Mouse (Mus musculus): Measurements from ENCODE around the gene Casp14. TPM values are rescaled to one million over a fixed set of nuclear protein-coding genes. Genes with fewer than 3 reads are reported as not detected.

Casp14 gene
- polyA plus RNA-seq, 1 experiment from 2014 or later = 0.30 TPM

GRCm38 (mm10) chr10:78723416-78723815 lies 5.3 kb upstream of the Casp14 start:
- ATAC-seq = no peak
- Histone ChIP-seq H3K27me3 (replicated peaks; ENCODE audit: control insufficient read depth, insufficient read depth, low read length) (no peaks in the 10 kb centered on the region), H3K4me1 (replicated peaks; ENCODE audit: control insufficient read depth, insufficient read depth, low read length) (no peaks in the 10 kb centered on the region), H3K9ac (ENCODE audit: low read depth, low read length) (no peak overlapping the region), H3K36me3 (ENCODE audit: control insufficient read depth, insufficient read depth) (no peaks in the 10 kb centered on the region), H3K27ac (ENCODE audit: low read depth, low read length) (no peak overlapping the region), H3K4me3 (ENCODE audit: low read depth, low read length) (no peak overlapping the region), H3K4me2 (replicated peaks; ENCODE audit: low read depth) (no peak overlapping the region), H3K9me3 (ENCODE audit: control insufficient read depth) (no peaks in the 10 kb centered on the region)
- WGBS = 43% methylated on average over 2 of the region's 2 CpGs
- TF ChIP-seq CTCF (IDR thresholded peaks at IDR 0.05; ENCODE audit: low read depth) = no peak

- no peak for ATAC-seq
- H3K27ac ChIP-seq (ENCODE audit: low read depth, low read length) = no peak overlapping the region
- 70% methylated on average over 2 of the region's 2 CpGs for WGBS
Observed at GRCm38 (mm10) chr10:78722654-78723053, 4.6 kb upstream of the Casp14 start.

GRCm38 (mm10) chr10:78722036-78722435 lies 3.9 kb upstream of the Casp14 start:
- Histone ChIP-seq H3K9me3 (ENCODE audit: control insufficient read depth) (no peaks in the 10 kb centered on the region), H3K27ac (ENCODE audit: low read depth, low read length) (no peak overlapping the region), H3K4me2 (replicated peaks; ENCODE audit: low read depth) (no peak overlapping the region), H3K27me3 (replicated peaks; ENCODE audit: control insufficient read depth, insufficient read depth, low read length) (no peaks in the 10 kb centered on the region), H3K36me3 (ENCODE audit: control insufficient read depth, insufficient read depth) (no peaks in the 10 kb centered on the region), H3K9ac (ENCODE audit: low read depth, low read length) (no peak overlapping the region), H3K4me1 (replicated peaks; ENCODE audit: control insufficient read depth, insufficient read depth, low read length) (no peaks in the 10 kb centered on the region), H3K4me3 (ENCODE audit: low read depth, low read length) (no peak overlapping the region)
- TF ChIP-seq CTCF (IDR thresholded peaks at IDR 0.05; ENCODE audit: low read depth) = no peak
- no peak for ATAC-seq
- 66% methylated on average over 5 of the region's 5 CpGs for WGBS

More at GRCm38 (mm10) chr10:78722654-78723053, 4.6 kb upstream of the Casp14 start:
- Histone ChIP-seq H3K9ac (ENCODE audit: low read depth, low read length) (no peak overlapping the region), H3K4me3 (ENCODE audit: low read depth, low read length) (no peak overlapping the region), H3K4me1 (replicated peaks; ENCODE audit: control insufficient read depth, insufficient read depth, low read length) (no peaks in the 10 kb centered on the region), H3K4me2 (replicated peaks; ENCODE audit: low read depth) (no peak overlapping the region), H3K36me3 (ENCODE audit: control insufficient read depth, insufficient read depth) (no peaks in the 10 kb centered on the region), H3K9me3 (ENCODE audit: control insufficient read depth) (no peaks in the 10 kb centered on the region), H3K27me3 (replicated peaks; ENCODE audit: control insufficient read depth, insufficient read depth, low read length) (no peaks in the 10 kb centered on the region)
- no peak for TF ChIP-seq CTCF (IDR thresholded peaks at IDR 0.05; ENCODE audit: low read depth)

- no peaks in the 10 kb centered on the region for H3K4me1 ChIP-seq (replicated peaks; ENCODE audit: control insufficient read depth, insufficient read depth, low read length)
- H3K27me3 ChIP-seq (replicated peaks; ENCODE audit: control insufficient read depth, insufficient read depth, low read length) = no peaks in the 10 kb centered on the region
- no peak overlapping the region for H3K9ac ChIP-seq (ENCODE audit: low read depth, low read length)
- no peaks in the 10 kb centered on the region for H3K36me3 ChIP-seq (ENCODE audit: control insufficient read depth, insufficient read depth)
- H3K27ac ChIP-seq (ENCODE audit: low read depth, low read length) = no peak overlapping the region
- no peak for TF ChIP-seq CTCF (IDR thresholded peaks at IDR 0.05; ENCODE audit: low read depth)
- H3K4me3 ChIP-seq (ENCODE audit: low read depth, low read length) = no peak overlapping the region
- ATAC-seq = no peak
- no peaks in the 10 kb centered on the region for H3K9me3 ChIP-seq (ENCODE audit: control insufficient read depth)
- H3K4me2 ChIP-seq (replicated peaks; ENCODE audit: low read depth) = no peak overlapping the region
Observed at GRCm38 (mm10) chr10:78716231-78716630, 1.9 kb downstream of the Casp14 start.

GRCm38 (mm10) chr10:78715156-78715555 lies 2.9 kb downstream of the Casp14 start:
- H3K9me3 ChIP-seq (ENCODE audit: control insufficient read depth) = no peaks in the 10 kb centered on the region
- no peak overlapping the region for H3K27ac ChIP-seq (ENCODE audit: low read depth, low read length)
- no peak overlapping the region for H3K4me2 ChIP-seq (replicated peaks; ENCODE audit: low read depth)
- no peak for TF ChIP-seq CTCF (IDR thresholded peaks at IDR 0.05; ENCODE audit: low read depth)
- no peak overlapping the region for H3K9ac ChIP-seq (ENCODE audit: low read depth, low read length)
- no peak for ATAC-seq
- no peaks in the 10 kb centered on the region for H3K36me3 ChIP-seq (ENCODE audit: control insufficient read depth, insufficient read depth)
- H3K4me1 ChIP-seq (replicated peaks; ENCODE audit: control insufficient read depth, insufficient read depth, low read length) = no peaks in the 10 kb centered on the region
- H3K4me3 ChIP-seq (ENCODE audit: low read depth, low read length) = no peak overlapping the region
- 92% methylated on average over 7 of the region's 7 CpGs for WGBS
- H3K27me3 ChIP-seq (replicated peaks; ENCODE audit: control insufficient read depth, insufficient read depth, low read length) = no peaks in the 10 kb centered on the region

GRCm38 (mm10) chr10:78714129-78714528 lies 4.0 kb downstream of the Casp14 start:
- no peak for ATAC-seq
- H3K27me3 ChIP-seq (replicated peaks; ENCODE audit: control insufficient read depth, insufficient read depth, low read length) = no peaks in the 10 kb centered on the region
- H3K9ac ChIP-seq (ENCODE audit: low read depth, low read length) = no peak overlapping the region
- no peaks in the 10 kb centered on the region for H3K36me3 ChIP-seq (ENCODE audit: control insufficient read depth, insufficient read depth)
- H3K9me3 ChIP-seq (ENCODE audit: control insufficient read depth) = no peaks in the 10 kb centered on the region
- WGBS = 75% methylated on average over 6 of the region's 6 CpGs
- no peak for TF ChIP-seq CTCF (IDR thresholded peaks at IDR 0.05; ENCODE audit: low read depth)
- no peak overlapping the region for H3K4me3 ChIP-seq (ENCODE audit: low read depth, low read length)
- H3K27ac ChIP-seq (ENCODE audit: low read depth, low read length) = no peak overlapping the region
- H3K4me1 ChIP-seq (replicated peaks; ENCODE audit: control insufficient read depth, insufficient read depth, low read length) = no peaks in the 10 kb centered on the region
- H3K4me2 ChIP-seq (replicated peaks; ENCODE audit: low read depth) = no peak overlapping the region

- no peak for TF ChIP-seq CTCF (IDR thresholded peaks at IDR 0.05; ENCODE audit: low read depth)
- no peak overlapping the region for H3K27ac ChIP-seq (ENCODE audit: low read depth, low read length)
- H3K9ac ChIP-seq (ENCODE audit: low read depth, low read length) = no peak overlapping the region
- H3K27me3 ChIP-seq (replicated peaks; ENCODE audit: control insufficient read depth, insufficient read depth, low read length) = no peaks in the 10 kb centered on the region
- no peak for ATAC-seq
- no peak overlapping the region for H3K4me3 ChIP-seq (ENCODE audit: low read depth, low read length)
- H3K9me3 ChIP-seq (ENCODE audit: control insufficient read depth) = no peaks in the 10 kb centered on the region
- no peak overlapping the region for H3K4me2 ChIP-seq (replicated peaks; ENCODE audit: low read depth)
- H3K4me1 ChIP-seq (replicated peaks; ENCODE audit: control insufficient read depth, insufficient read depth, low read length) = no peaks in the 10 kb centered on the region
- H3K36me3 ChIP-seq (ENCODE audit: control insufficient read depth, insufficient read depth) = no peaks in the 10 kb centered on the region
Observed at GRCm38 (mm10) chr10:78710706-78711105, 7.4 kb downstream of the Casp14 start.

All from intestine, postnatal 0 days (tissue).